Mouse (Mus musculus) bone marrow, adult 2 months (tissue): ENCODE results near the gene Fbxl5.

Source experiments
- CTCF ChIP-seq: fragments of 200-500 bp; IDR thresholded peaks from 2 replicates; pipeline ENCODE4 v1.5.1; 2011; ENCODE audit warnings: low read length, control low read depth; ENCODE audit not compliant: control insufficient read depth, insufficient read depth
- POLR2A ChIP-seq: fragments of 200-500 bp; IDR thresholded peaks from 2 replicates; pipeline ENCODE4 v1.6.1; 2011; ENCODE audit warnings: low read depth, mild to moderate bottlenecking, control low read depth, low read length, borderline replicate concordance; ENCODE audit not compliant: control insufficient read depth

- no peak for TF ChIP-seq POLR2A
- no peak for TF ChIP-seq CTCF
Observed at GRCm38 (mm10) chr5:43778583-43778982, 42.9 kb downstream of the Fbxl5 start.
